Mouse (Mus musculus): ENCODE measurements at regions not wholly inside any gene's neighbourhood (a gene's known extent, or its start where the extent isn't known, plus 50 kb on each side); places are given as distances from the start of the nearest gene placed in this dataset.

DNA sequence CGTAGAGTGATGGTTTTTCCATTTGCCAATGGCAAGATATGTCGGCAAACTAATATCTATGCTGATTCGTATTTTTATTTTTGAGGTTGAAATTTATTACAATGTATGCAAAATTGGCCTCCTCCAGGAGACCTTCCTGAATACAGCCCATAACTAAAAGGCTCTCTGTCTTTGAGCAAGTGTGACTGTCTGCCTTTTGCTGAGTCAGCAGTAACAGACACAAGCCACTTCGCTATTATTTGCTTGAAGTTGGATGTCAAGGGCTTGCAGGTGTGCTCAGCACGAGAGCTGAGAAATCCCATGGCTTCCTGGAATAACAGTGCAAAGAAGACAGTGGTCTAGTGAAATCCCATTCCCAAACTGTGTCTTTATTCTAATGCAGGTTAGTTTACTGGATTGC is 56.9 kb downstream of the Dmrt2 start:
- in situ Hi-C loops (cut with MboI, MseI), result no loop called here

DNA sequence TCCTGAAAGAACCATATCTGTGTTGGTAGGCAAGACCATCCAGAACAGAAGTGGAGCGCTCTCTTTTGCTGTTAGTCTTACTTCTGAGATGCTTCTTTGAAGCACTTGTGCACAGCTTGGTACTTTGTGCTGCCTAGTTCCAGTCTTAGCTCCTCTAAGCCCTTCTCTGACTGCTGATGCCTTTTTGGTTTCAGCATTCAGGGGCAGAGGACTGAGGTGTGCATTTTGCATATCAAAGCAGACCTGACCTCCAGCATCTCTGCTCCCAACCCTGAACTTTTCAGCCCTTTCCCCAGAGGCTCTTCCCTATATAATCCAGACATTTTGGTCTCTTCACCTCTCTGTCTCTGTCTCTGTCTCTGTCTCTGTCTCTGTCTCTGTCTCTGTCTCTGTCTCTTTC is 57.4 kb downstream of the Dmrt2 start:
- in situ Hi-C loops (cut with MboI, MseI), result no loop called here

DNA sequence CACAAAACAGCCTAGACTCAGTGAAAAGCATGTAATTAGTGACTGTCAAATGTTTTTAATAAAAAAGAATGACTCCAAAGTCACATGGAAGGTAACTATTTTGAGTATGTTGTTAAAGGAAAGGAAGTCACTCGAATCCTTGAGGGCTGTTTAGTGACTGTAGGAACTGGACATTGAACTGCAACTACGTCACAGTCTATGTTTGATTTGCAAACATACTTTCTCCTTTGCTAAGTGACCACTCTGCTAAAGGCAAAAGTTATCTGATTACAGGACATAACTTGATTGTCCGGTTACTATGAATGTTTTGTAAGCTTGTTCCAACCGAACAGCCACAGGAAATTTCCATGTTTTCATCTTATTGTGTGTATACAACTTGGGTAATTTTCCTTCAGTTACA is 106.2 kb downstream of the Dmrt2 start:
- in situ Hi-C loops (cut with MboI, MseI), result no loop called here

DNA sequence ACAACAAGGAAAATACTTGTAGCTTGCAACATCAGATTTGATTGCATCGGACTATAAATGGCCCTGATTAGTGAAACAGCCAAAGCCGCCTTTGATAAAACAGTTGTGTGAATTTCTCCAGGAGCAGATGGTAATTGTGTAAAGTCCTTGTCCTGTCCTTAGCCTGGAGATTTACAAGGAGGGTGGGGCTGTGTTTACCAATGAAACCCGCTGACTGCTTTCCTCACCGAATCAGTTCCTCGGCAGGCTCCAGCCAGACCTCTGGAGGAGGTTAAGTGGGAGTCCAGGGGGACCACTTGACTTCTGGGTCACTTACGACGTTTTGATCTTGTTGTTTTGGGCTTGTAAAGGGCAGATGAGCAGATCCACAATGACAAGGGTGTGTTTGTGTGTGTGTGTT is 107.1 kb downstream of the Dmrt2 start:
- in situ Hi-C loops (cut with MboI, MseI), result no loop called here

DNA sequence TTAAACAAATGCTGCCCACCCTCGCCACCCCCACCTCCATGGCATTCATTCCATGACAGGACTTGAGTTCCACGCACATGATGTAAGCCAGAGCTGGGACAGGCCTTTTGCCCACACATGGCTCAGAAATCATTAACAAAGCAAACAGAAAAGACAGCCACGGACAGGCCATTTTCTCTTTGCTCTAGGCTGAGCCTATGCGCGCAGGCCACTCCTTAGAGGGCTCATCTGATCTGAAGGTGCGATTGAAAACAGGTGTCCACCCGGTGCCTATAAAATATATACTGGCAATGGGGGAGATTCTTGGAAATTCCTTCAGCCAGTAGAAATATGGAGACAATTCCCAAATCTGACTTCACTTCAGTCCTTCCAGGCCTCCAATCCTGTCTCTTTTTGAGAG is 109.1 kb downstream of the Dmrt2 start:
- in situ Hi-C loops (cut with MboI, MseI), result no loop called here

DNA sequence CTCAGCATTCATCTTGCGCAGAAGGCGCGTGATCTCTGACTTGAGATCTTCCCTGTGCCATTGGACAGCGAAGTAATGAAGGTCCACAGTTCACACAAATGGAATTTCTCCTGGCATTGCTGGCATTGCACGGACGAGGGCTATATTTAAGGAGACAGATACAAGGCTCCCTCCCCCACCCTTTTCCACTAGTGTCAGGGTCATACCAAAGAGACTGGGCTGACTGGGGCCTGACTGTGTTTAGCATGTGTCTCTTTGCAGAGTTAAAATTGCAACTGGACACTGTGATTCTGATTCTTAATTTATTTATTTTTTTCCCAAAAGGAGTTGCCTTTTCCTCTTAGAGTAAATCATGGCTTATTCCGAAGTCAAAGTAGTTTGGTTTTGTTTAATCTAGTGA is 130.5 kb downstream of the Dmrt2 start:
- in situ Hi-C loops (cut with MboI, MseI), result no loop called here

- in situ Hi-C loops (cut with MboI, MseI), result no loop called here
These were observed 133.1 kb downstream of the Dmrt2 start for GRCm38 (mm10) chr19:25805351-25805750.

DNA sequence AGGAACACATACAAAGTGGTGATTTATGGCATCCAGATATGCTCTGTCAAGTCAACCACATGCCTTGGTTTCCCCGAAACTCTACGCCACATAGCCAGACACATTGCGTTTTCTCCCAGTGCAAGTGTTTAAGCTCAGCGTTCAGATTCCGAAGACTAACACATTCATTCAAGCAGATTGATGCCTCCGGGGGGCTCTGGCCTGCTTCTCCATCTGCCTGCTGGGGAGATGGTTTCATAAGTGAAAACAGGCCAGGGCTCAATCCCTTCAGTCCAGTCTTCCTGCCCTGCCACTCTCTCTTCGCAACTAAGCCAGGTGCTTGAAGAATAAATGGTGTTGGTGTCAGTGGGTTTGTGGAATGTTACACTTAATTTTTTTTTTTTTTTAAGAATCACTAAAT is 141.4 kb downstream of the Dmrt2 start:
- in situ Hi-C loops (cut with MboI, MseI), result no loop called here

DNA sequence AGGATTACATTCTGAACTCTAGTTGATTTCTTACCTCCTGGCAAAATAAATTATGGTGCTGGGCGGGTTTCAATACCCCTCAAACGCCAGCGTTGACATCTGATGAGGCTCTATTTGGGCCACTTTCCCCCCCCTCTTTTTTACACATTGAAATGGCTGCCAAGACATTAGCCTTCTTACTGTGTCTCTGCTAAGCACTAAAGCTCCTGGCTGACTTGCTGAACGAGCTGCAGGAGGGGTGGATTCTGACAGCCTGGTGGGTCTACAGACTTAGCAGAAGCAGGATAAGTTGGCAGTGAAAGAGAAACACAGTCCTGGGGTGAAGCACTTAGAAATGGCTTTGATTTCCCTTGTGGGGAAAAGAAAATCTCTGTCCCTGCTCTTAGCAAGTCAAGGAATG is 172.9 kb downstream of the Dmrt2 start:
- in situ Hi-C loops (cut with MboI, MseI), result no loop called here

DNA sequence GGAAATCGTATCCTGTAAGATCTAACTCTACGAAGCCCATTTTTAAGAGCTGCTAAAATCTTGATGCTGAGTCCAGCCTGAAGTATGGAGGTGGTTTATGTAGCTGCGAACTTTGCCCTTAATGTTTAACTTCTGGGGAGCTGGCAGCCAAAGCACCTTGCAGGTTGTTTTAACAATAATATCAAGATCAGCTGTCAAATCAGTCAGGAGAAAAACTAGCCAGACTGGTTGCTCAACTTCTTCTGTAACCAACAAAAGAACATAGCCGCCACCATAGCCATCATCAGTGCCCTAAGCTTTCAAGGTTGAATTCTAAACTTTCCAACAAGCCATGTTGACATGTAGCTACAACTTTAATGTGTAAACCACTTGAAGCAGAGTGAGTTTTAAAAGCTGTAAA is 184.1 kb downstream of the Dmrt2 start:
- in situ Hi-C loops (cut with MboI, MseI), result no loop called here

GRCm38 (mm10) chr19:25863312-25863711 is 191.1 kb downstream of the Dmrt2 start:
- in situ Hi-C loops (cut with MboI, MseI), result no loop called here

GRCm38 (mm10) chr19:25906721-25907120 is 234.5 kb downstream of the Dmrt2 start:
- in situ Hi-C loops (cut with MboI, MseI), result no loop called here

DNA sequence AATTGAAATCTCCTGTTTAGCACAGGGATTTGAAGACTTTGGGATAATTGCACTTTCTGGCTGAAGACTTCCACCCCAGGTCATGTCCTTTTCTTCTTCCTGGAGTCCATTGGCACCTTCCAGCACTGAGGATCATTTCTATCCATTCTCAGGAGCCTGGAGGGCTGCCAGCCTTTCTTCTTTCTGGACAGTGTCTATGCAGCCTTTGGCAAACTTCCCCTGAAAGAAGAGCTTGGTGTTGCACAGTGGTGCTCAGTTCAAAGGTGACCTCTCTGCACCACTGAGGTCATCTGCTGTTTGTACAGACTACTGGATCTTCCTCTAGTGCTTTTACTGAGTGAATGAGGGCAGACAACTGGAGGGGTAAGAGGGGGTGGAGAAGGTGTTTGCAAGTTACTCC is 249.8 kb downstream of the Dmrt2 start:
- in situ Hi-C loops (cut with MboI, MseI), result no loop called here

DNA sequence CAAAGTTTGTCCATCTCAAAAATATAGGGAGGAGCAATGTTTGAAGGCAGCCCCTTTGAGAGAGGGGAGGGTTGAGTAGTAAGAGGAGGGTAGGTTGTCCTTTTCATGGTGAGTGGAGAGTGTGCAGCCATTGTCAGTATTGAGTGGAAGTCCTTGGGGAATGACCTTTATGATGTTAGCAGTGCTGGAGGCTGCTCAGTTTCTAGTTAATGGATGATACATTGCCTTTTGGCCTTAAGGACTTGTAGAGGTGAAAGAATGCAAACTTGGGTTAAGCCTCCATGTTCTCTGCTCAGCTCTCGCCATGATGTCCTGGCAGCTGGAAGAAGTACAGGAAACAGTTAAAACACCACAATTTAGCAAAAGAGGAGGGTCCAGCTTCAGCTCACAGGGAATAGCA is 250.6 kb downstream of the Dmrt2 start:
- in situ Hi-C loops (cut with MboI, MseI), result no loop called here

GRCm38 (mm10) chr19:25923727-25924384 is 251.6 kb downstream of the Dmrt2 start:
- in situ Hi-C loops (cut with MboI, MseI), result no loop called here

- in situ Hi-C loops (cut with MboI, MseI), result no loop called here
These were observed 252.2 kb downstream of the Dmrt2 start for GRCm38 (mm10) chr19:25924385-25924769.

- in situ Hi-C loops (cut with MboI, MseI), result no loop called here
These were observed 255.0 kb downstream of the Dmrt2 start for GRCm38 (mm10) chr19:25927220-25927619.

GRCm38 (mm10) chr19:25937343-25937742 is 265.1 kb downstream of the Dmrt2 start:
- in situ Hi-C loops (cut with MboI, MseI), result loop anchor here (10.0 kb wide), 1 partner anchor 473 kb away; no protein-coding TSS in a partner anchor

GRCm38 (mm10) chr19:25971210-25971609 is 299.0 kb downstream of the Dmrt2 start:
- in situ Hi-C loops (cut with MboI, MseI), result no loop called here

DNA sequence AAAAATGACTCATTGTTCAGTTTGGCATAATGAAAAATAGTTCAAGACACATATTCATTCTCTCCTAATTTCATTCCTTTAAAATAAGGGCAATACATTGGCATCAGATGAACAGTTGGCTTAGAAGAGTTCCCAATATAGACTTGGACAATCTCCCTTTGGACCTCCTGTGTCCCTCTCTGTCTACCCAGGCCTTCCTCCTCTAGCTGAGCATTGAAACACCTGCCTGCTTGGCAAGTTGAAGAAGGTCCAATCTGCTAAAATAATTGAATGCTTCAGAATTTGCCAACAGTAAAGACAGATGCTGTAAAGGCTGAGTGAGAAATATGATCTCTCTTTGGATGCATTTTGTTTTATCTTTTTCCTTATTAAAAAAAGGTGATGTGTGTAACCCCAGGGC is 303.0 kb downstream of the Dmrt2 start:
- in situ Hi-C loops (cut with MboI, MseI), result no loop called here

DNA sequence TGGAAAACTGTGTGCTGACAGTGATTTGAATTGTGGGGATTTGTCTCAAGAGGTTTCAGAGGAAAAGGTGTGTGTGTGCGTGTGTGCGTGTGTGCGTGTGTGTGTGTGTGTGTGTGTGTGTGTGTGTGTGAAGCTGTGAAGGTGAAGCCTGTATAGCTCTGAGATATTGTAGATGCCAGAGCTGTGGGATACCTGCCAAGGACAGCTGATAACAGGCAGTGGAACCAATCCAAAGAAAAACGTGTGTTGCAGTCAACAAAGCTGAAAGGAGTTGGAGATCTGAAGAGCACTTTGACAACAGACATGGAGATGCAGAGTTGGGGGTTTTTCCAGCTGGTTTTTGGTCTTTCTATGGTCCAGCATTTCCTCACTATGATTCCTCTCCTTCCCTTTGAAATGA is 308.1 kb downstream of the Dmrt2 start:
- in situ Hi-C loops (cut with MboI, MseI), result no loop called here

- in situ Hi-C loops (cut with MboI, MseI), result no loop called here
These were observed 342.5 kb downstream of the Dmrt2 start for GRCm38 (mm10) chr19:26014620-26015180.

DNA sequence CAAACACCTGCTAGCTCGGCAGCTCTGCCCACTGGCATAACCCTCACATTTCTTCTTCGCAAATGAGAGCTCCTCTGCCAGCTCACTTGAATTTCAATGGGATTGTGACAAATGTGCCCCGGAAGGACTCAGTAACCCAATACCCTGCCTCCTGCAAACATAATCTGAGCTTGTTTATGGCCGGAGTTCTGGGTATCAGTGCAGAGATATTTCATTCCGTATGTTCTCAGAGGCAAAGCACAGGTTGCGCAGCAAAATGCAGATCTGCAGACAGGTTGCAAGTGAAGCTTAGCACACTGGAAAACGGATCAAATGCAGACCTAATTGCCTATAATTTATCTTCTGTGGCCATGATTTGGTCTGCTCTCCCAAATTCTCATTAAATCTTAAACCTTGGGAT is 348.9 kb downstream of the Dmrt2 start:
- in situ Hi-C loops (cut with MboI, MseI), result no loop called here

DNA sequence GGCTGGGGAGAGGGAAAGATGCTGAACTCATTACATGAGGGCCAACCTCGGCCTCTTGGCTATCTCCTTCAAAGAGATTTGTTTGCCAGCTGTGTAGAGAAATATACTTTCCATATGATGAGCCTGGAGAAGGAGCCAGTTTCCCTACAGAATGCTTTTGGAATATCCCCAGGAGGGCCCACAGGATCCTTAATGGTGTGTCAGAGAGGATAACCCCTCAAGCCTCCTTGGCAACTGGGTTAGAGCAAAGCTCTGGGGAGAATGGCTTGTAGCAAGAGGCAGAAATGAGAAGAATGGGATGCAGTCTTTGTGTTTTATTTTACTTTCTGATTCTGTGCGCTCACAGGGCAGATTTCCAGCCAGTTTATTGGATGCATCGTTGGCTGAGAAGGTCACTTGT is 353.9 kb downstream of the Dmrt2 start:
- in situ Hi-C loops (cut with MboI, MseI), result no loop called here
